Mouse (Mus musculus) heart, embryonic 10.5 days (tissue): ENCODE results near the gene Tle2. TPM values are rescaled to one million over a fixed set of nuclear protein-coding genes. Genes with fewer than 3 reads are reported as not detected.

Experiments
- DNase-seq: peaks from one replicate; pipeline ENCODE4 v3.0.0-alpha.2; 2017; ENCODE audit warnings: low spot score
- H3K27ac ChIP-seq: fragments of 300-500 bp; sonication (generic); 2 replicates; pipeline ENCODE4 v1.5.1; 2016; ENCODE audit warnings: mild to moderate bottlenecking
- H3K27me3 ChIP-seq: fragments of 300-500 bp; sonication (generic); 2 replicates; pipeline ENCODE4 v1.6.1; 2016; ENCODE audit warnings: mild to moderate bottlenecking; ENCODE audit not compliant: poor library complexity, insufficient read depth, severe bottlenecking
- H3K36me3 ChIP-seq: fragments of 300-500 bp; sonication (generic); 2 replicates; pipeline ENCODE4 v1.6.1; 2016; ENCODE audit warnings: mild to moderate bottlenecking, moderate library complexity
- H3K4me1 ChIP-seq: fragments of 300-500 bp; sonication (generic); 2 replicates; pipeline ENCODE4 v1.6.1; 2016; ENCODE audit warnings: mild to moderate bottlenecking
- H3K4me3 ChIP-seq: fragments of 300-500 bp; sonication (generic); 2 replicates; pipeline ENCODE4 v1.5.1; 2016; ENCODE audit warnings: mild to moderate bottlenecking, moderate library complexity
- H3K9me3 ChIP-seq: fragments of 300-500 bp; sonication (generic); 2 replicates; pipeline ENCODE4 v1.6.1; 2016; ENCODE audit warnings: mild to moderate bottlenecking, moderate library complexity
- WGBS: fragments of 180-500 bp; shearing (Covaris S2); methylation state at CpG from one replicate; pipeline ENCODE4 v1.1.7; 2016; 5-methylcytosine and 5-hydroxymethylcytosine counted together
- polyA plus RNA-seq: library from polyadenylated mRNA; unstranded; fragments of >200 nt; fragmentation: Nextera tagmentation; extraction: Ambion mirVana; gene quantifications from 2 replicates; pipeline ENCODE4 v1.2.1, GENCODE M21; 2016

The Tle2 gene
- polyA plus RNA-seq, 1 experiment from 2014 or later = 18.3 TPM

- Histone ChIP-seq H3K4me1 (peaks cover 74% of the 10 kb centered on the region), H3K27ac (peak overlapping the region; percentile 90), H3K27me3 (peaks cover 53% of the 10 kb centered on the region), H3K9me3 (no peaks in the 10 kb centered on the region), H3K36me3 (peaks cover 18% of the 10 kb centered on the region), H3K4me3 (peak overlapping the region; percentile 62)
- no peak for DNase-seq
- WGBS = 4% methylated on average over 9 of the region's 11 CpGs
These were observed 4.0 kb upstream of the Tle2 start for GRCm38 (mm10) chr10:81570238-81570800.

DNA sequence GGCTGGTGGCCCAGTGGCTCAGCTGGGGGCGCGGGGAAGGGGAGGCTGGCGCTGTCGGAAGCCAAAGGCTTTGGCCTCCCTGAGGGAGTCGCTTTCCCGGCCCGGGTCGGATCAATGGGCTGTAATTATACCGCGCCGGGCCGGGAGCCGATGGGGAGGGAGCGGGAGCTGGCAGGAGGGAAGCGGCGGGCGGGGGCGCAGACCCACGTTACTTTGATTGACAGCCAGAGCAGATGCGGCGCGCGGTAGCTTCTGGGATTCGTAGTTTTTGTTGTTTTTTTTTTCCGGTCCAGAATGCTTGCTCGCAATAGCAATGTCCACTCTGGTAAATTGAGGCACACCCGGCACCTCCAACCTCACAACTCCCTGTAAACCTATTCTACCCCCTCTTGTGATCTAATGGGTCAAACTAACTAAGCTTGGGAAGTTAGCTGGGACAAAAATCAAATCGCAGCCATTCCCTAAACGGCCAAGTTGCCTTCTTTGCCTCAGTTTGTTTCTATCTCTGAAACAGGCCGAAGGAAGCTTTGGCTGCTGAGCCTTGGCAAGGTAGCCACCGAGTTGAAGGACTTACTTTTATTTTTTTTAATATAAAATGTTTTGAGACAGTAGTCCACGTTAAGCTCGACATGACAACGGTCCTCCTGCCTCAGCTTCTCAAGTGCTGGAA is 3.4 kb upstream of the Tle2 start:
- Histone ChIP-seq H3K27me3 (peaks cover 54% of the 10 kb centered on the region), H3K4me1 (peaks cover 75% of the 10 kb centered on the region), H3K36me3 (peaks cover 12% of the 10 kb centered on the region), H3K4me3 (peak overlapping the region; percentile 62), H3K9me3 (no peaks in the 10 kb centered on the region), H3K27ac (peak overlapping the region; percentile 90)
- WGBS = under 1% methylated on average over 34 of the region's 34 CpGs
- DNase-seq = peak; percentile 95

DNA sequence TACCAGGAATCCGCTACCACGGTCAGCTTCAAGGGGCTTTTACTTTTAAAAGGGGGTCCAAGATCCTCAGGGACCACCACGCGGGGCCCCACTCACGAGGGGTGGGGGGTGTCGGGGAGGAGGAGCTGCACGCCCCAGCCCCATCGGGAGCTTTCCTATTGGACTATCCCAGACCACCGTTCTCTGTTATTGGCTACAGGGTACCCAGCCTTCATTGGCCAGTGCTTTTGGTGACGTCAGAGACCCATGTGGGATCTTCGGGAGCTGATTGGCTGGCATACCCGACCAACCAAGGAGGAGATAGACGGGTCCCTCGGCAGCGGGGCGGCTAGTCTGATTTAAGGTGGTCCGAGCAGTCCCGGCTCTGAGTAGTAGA is 2.9 kb upstream of the Tle2 start:
- H3K27me3 ChIP-seq = peaks cover 54% of the 10 kb centered on the region
- DNase-seq = peak; percentile 99

GRCm38 (mm10) chr10:81572133-81572671 is 2.2 kb upstream of the Tle2 start:
- H3K9me3 ChIP-seq = no peaks in the 10 kb centered on the region
- H3K4me1 ChIP-seq = peaks cover 83% of the 10 kb centered on the region
- 5% methylated on average over 9 of the region's 9 CpGs for WGBS
- H3K27ac ChIP-seq = peak overlapping the region; percentile 90
- H3K36me3 ChIP-seq = peaks cover 5% of the 10 kb centered on the region
- H3K4me3 ChIP-seq = peak overlapping the region; percentile 62
- peaks cover 56% of the 10 kb centered on the region for H3K27me3 ChIP-seq
- DNase-seq = no peak

More for the DNA sequence above, 2.9 kb upstream of the Tle2 start:
- peak overlapping the region; percentile 90 for H3K27ac ChIP-seq
- H3K4me1 ChIP-seq = peaks cover 79% of the 10 kb centered on the region
- H3K4me3 ChIP-seq = peak overlapping the region; percentile 62
- H3K36me3 ChIP-seq = peaks cover 6% of the 10 kb centered on the region; the same call in 1 of the 2 replicates
- H3K9me3 ChIP-seq = no peaks in the 10 kb centered on the region
- WGBS = 1% methylated on average over 18 of the region's 18 CpGs

DNA sequence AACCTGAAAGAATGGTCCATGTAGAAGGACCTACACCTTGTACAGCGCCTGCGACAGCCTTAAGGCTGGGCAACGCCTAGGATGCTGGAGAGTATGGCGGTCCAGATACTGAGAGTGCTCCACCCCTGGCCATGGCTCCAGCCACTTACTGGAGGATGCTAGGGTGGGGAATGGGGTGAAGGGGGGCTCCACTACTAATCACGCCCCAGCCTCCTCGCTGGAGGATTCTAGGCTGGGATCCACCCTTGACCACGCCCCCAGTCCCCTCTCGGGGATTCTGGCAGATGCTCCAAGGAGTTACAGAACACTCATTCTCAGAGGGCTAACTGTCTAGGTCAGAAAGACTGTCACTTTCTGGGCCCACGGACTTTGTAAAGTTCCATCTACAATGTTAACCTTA is 1.4 kb upstream of the Tle2 start:
- WGBS = 15% methylated on average over 9 of the region's 9 CpGs
- Histone ChIP-seq H3K27me3 (peaks cover 54% of the 10 kb centered on the region), H3K4me3 (peak overlapping the region; percentile 22; the same call in 1 of the 2 replicates), H3K4me1 (peaks cover 80% of the 10 kb centered on the region), H3K9me3 (no peaks in the 10 kb centered on the region), H3K36me3 (peaks cover 12% of the 10 kb centered on the region; the same call in 1 of the 2 replicates), H3K27ac (0 out of 2 replicates have a peak overlapping the region, but pooled peaks have one; percentile 43)
- DNase-seq = no peak

DNA sequence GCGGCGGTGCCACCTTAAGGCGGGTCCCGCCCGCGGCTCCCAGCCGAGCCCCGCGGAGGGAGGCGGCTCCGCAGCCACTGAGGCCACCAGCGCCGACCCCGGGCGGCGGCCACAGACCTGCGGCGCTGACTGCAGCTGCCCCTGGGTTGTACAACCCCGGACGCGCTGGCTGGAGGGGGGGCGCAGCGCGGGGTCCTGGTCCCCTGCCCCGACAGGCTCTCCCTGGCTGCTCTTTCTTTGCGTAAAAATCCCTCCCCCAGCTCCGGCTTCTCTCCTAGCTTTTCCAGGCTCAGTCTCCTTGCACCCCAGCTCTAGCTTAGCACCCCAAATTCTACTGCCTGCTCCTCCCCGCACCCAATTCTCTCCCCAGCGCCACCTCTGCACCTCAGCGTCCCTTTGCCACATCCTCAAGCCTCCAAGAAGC is 859 bp downstream of the Tle2 start:
- Histone ChIP-seq H3K4me1 (peaks cover 61% of the 10 kb centered on the region), H3K27ac (peak overlapping the region; percentile 85), H3K4me3 (peak overlapping the region; percentile 72), H3K9me3 (no peaks in the 10 kb centered on the region), H3K27me3 (peaks cover 69% of the 10 kb centered on the region), H3K36me3 (peaks cover 13% of the 10 kb centered on the region; the same call in 1 of the 2 replicates)
- WGBS = under 1% methylated on average over 30 of the region's 30 CpGs
- DNase-seq = no peak

- H3K4me1 ChIP-seq = peaks cover 61% of the 10 kb centered on the region
- no peaks in the 10 kb centered on the region for H3K9me3 ChIP-seq
- peak overlapping the region; percentile 72 for H3K4me3 ChIP-seq
- DNase-seq = no peak
- 3% methylated on average over 6 of the region's 6 CpGs for WGBS
- H3K36me3 ChIP-seq = peaks cover 13% of the 10 kb centered on the region; the same call in 1 of the 2 replicates
- peaks cover 72% of the 10 kb centered on the region for H3K27me3 ChIP-seq
- H3K27ac ChIP-seq = peak overlapping the region; percentile 85
These were observed 1.3 kb downstream of the Tle2 start for GRCm38 (mm10) chr10:81575695-81576094.

DNA sequence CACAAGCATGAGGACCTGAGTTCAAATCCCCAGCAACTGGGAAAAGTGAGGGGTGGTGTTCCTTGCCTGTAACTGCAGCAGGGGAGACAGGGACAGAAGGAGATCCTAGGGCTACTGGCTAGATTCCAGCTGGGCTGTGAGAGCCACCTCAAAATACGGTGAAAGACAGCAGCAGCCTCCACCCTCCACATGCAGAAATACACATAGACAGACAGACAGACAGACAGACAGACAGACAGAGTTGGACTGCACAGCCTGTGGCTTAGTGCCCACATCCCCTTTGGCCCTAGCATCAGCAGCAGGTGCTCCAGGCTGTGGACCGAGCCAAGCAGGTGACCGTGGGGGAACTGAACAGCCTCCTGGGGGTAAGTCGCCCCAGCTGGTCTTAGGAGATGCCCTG is 5.6 kb downstream of the Tle2 start:
- Histone ChIP-seq H3K9me3 (no peaks in the 10 kb centered on the region), H3K36me3 (peaks cover 27% of the 10 kb centered on the region), H3K27ac (peak overlapping the region; percentile 42; the same call in 1 of the 2 replicates), H3K27me3 (peaks cover 79% of the 10 kb centered on the region), H3K4me1 (peaks cover 36% of the 10 kb centered on the region), H3K4me3 (0 out of 2 replicates have a peak overlapping the region, but pooled peaks have one; percentile 9)
- DNase-seq = no peak
- 57% methylated on average over 4 of the region's 4 CpGs for WGBS

DNA sequence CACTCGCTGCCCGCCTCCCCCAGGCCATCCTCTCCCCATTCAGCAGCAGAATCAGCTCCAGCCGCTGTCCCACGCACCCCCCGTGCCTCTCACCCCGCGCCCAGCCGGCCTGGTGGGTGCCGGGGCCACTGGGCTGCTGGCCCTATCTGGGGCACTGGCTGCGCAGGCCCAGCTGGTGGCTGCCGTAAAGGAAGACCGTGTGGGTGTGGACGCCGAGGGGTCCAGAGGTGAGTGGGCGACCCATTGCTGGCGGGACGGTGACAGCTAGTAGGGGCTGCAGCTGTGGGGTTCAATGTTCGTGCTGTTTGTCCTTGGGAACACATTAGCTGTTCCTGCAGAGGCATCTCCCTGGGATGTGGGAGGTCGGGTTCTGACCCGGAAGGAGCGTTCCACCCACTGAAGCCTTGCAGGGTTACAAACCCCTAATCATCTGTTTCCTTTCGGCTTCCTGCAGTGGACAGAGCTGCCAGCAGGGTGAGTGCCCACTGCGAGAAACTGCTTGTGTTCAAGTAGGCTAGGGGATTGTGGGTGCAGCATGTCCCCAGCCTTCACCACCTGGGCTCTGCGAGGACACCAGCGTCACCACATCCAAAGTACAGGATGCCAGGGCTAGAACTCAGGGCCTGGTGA is 6.2 kb downstream of the Tle2 start:
- Histone ChIP-seq H3K9me3 (no peaks in the 10 kb centered on the region), H3K27me3 (peaks cover 77% of the 10 kb centered on the region), H3K4me1 (peaks cover 31% of the 10 kb centered on the region), H3K4me3 (0 out of 2 replicates have a peak overlapping the region, but pooled peaks have one; percentile 9), H3K36me3 (peaks cover 33% of the 10 kb centered on the region), H3K27ac (peak overlapping the region; percentile 42; the same call in 1 of the 2 replicates)
- DNase-seq = no peak
- WGBS = 48% methylated on average over 25 of the region's 25 CpGs

- H3K9me3 ChIP-seq = no peaks in the 10 kb centered on the region
- H3K27me3 ChIP-seq = peaks cover 84% of the 10 kb centered on the region
- WGBS = 52% methylated on average over 6 of the region's 6 CpGs
- no peak overlapping the region for H3K27ac ChIP-seq
- H3K4me3 ChIP-seq = no peak overlapping the region
- DNase-seq = no peak
- H3K36me3 ChIP-seq = peaks cover 48% of the 10 kb centered on the region
- peaks cover 15% of the 10 kb centered on the region for H3K4me1 ChIP-seq
These were observed 9.0 kb downstream of the Tle2 start for GRCm38 (mm10) chr10:81583347-81583746.

DNA sequence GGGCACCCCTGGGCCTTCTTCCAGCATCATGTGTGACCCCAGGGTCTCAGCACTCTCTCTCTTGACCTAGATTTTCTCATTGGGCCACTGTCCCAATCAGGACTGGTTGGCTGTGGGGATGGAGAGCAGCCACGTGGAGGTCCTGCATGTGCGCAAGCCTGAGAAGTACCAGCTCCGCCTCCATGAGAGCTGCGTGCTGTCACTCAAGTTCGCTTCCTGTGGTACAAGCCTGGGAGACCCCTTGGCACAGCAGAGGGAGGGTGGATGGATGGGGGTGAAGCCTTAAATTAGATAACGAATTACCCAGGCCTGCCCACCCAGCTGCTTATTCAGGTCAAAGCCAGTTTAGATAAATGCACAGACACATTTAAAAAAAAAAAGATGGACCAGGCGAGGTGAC is 14.4 kb downstream of the Tle2 start:
- H3K4me1 ChIP-seq = no peaks in the 10 kb centered on the region
- H3K9me3 ChIP-seq = no peaks in the 10 kb centered on the region
- DNase-seq = no peak
- H3K27me3 ChIP-seq = peaks cover 91% of the 10 kb centered on the region
- H3K36me3 ChIP-seq = peaks cover 63% of the 10 kb centered on the region
- WGBS = 62% methylated on average over 7 of the region's 7 CpGs
- H3K4me3 ChIP-seq = no peak overlapping the region
- H3K27ac ChIP-seq = no peak overlapping the region

GRCm38 (mm10) chr10:81591846-81592245 is 17.5 kb downstream of the Tle2 start:
- H3K27ac ChIP-seq = no peak overlapping the region
- no peaks in the 10 kb centered on the region for H3K9me3 ChIP-seq
- no peak overlapping the region for H3K4me3 ChIP-seq
- WGBS = 49% methylated on average over 9 of the region's 9 CpGs
- peaks cover 37% of the 10 kb centered on the region for H3K36me3 ChIP-seq
- DNase-seq = no peak
- H3K4me1 ChIP-seq = peaks cover 20% of the 10 kb centered on the region
- H3K27me3 ChIP-seq = peaks cover 93% of the 10 kb centered on the region

DNA sequence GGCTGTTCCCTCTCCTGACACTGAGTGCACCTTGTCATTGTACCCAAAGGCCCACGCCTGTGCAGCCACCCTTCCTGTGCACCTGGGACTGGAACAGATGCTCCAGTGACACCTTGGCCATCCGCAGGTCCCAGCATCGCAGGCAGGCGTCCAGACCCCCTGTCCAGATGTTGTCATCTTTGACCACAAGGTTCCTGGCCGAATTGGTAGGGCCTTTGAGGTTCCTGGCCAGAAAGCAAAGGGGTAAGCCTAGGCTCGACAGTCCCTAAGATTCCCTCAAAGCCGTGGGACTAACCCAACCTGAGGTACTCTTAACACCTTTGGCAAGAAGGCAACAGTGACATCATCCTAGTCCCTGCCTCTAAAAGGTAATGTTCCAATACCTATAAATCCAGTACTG is 18.3 kb downstream of the Tle2 start:
- Histone ChIP-seq H3K4me1 (peaks cover 28% of the 10 kb centered on the region), H3K9me3 (no peaks in the 10 kb centered on the region), H3K36me3 (peaks cover 29% of the 10 kb centered on the region), H3K4me3 (no peak overlapping the region), H3K27me3 (peaks cover 90% of the 10 kb centered on the region), H3K27ac (no peak overlapping the region)
- DNase-seq = no peak
- WGBS = 80% methylated on average over 7 of the region's 7 CpGs
